Mouse (Mus musculus) heart, adult 11 months (tissue): ENCODE results near the gene Cyb561.

Source experiments
- DNase-seq: peaks from one replicate; pipeline ENCODE4 v3.0.0; 2022

Cyb561 gene

DNA sequence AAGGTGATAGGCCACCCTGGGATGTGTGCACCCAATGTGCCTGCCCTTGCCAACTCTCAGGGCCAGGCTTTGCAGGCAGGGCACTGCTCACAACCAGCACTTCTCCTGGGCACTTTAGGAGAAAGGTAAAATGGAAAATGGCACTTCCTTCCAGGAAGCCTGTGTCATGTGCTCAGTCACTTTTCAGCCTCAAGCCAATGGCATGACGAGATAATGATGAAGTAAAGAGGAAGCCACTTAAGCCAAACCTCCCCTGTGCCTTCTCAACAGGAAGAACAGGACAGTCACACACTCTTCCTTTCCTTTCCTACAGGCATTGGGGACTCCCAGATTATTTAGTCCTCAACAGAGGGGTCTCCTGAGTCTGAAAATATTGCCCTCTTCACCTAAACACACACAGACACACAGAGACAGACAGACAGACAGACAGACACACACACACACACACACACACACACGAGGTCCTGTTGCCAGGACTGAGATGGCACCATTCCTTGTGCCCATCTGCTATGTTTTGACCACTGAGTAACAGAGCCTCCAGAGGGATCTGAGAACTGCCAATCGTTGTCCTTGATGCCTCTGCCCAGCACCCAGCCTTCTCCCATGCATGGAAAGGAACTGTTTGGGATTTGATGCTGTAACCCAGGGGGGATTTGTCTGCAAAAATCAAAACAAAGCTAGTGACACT is 32.9 kb downstream of the Cyb561 start:
- DNase-seq: peak; percentile 79

DNA sequence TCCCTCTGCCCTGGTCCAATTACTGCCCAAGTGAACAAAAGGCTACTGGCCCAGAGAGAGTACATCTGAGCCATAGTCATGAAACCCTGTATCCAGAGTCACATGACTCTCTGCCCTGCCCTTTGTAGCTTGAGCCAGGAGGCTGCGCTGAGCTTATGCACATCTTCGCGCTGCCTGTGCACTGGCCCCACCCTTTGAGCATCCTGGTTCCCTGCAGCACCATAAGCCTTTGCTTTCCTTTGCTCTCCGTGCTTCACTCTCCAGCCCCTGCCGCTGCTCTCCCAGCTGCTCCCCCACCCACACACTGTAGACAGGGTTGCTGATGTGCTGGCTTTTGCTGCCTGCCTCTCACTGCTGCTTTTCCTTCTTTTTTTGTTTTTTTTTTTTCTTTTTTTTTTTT is 39.6 kb downstream of the Cyb561 start:
- peak; percentile 66 for DNase-seq

DNA sequence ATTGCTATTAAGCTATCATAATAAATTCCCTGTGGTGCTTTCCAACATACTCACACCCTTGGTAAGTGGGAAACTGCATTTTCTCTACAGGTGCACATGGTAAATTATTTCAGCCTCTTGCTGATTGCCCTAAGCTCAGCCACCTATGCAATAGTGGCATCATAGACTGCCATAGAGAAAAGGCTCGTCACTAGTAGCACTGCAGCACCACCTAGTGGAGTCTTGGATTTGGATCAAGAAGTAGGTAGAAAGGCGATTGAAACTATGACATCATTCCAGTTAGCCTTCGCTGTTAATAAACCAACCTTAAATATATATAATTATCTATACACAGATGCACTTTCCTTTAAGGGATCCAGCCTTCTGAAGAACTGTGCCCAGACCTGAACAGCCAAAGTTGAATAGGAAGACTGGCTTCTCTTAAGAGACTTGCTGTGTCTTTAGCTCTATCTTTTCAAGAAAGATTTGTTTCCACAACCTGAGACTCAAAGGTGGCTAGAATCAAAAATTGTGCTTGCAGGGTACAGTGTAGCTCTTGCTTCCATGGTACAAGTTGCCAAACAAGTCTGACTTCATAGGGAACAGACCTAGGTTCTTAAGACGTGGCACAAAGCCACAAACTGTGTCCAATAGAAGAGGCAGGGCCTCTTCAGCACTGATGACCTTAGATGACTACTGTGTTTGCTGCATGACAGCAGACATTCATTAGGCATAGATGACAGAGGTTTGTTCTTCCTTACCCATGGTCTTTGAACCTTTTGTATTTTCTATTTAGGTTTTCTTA is 41.4 kb downstream of the Cyb561 start:
- DNase-seq: peak; percentile 91

DNA sequence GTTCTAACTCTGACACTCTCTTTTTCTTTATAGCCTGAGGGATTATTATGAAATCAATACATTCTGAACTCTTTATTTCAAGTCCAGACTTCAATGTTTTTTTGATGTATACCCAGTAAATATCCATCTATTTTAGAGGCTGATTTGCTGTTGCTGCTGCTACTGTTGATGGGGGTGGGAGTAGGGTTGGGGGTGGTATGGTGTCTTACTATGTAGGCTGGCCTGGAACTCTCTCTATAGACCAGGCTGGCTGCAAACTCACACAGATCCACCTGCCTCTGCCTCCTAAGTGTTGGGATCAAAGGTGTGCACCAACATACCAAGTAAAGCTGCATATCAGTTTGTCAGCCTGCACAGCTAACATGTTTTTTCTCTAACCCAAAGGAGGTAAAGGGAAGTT is 42.0 kb downstream of the Cyb561 start:
- peak; percentile 80 for DNase-seq

DNA sequence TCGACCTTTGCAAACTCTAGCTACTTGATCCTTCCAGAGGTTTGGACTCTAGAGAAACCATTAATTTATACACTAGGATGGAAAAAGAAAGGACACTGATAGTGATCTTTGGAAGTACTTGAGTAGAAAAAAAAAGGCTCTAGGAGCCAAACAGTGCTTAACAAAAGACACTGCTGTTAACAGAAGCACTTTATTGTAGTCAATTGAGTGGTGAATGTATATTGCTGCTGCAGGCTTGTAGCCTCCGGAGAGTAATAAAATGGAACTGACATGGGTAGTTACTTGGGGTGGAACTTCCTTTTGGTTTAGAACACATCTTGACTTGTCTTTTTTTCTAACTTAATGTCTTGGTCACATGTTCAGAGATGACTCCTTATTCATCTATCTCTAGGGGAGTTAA is 43.5 kb downstream of the Cyb561 start:
- no peak for DNase-seq

DNA sequence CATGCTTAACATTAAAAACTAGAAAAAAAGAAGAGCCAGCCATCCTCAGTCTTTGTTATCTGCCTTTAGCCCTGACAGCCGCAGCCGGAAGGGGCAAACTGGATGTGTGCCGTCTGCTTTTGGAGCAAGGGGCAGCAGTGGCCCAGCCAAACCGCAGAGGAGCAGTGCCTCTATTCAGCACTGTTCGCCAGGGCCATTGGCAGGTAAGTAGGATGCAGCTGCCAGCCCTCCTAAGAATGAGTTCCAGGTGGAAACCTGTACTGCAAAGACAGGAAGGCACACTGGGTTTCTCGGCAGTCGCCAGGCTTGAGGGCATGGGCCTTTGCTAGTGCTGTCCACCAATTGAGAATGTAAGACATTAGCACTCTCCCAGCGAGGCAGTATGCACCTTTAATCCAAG is 44.2 kb downstream of the Cyb561 start:
- peak; percentile 70 for DNase-seq

DNA sequence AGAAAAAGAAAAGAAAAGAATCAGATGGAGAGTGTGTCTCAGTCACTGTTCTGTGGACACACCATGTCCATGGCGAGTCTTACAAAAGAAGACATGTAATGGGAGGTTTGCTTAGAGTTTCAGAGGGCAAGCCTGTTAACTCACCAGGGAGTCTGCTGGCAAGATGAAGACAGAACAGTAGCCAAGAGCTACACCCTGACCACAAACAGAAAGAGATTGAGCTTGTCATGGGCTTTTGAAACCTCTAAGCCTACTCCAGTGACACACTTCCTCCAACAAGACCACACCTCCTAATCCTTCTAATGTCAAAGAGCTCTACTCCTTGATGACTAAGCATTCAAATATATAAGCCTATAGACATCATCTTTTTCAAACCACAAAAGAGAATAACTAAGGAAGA is 45.8 kb downstream of the Cyb561 start:
- DNase-seq: peak; percentile 84

DNA sequence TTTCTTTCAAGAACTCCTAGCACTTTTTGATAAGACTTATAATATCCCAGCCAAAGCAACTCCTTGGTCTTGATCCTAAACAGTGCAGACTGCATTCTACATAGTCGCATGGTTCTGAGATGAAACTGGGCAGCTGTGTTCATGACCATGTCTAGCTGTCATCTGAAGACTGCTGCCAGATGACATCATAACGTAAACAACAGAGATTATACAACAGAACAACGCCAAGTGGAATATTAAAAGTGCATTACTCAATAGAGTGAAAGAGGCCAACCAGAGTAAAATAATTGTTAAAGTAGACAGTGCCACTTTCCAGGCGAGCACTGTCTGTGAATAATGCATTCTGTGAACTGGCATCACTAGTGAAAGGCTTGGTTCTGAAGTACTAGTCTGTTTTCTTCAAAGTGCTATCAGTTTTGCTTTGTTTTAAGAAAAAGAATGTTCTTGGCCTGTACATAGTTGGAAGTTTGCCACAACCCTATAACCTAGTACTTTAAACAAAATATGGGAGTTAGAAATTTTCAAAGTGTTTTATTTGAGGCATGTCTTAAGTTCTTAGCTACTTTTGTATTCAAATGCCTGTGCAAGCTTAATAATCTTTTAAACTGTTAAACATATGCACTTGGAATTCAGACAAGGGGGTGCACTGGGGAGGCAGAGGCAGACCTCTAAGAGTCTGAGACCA is 47.5 kb downstream of the Cyb561 start:
- DNase-seq: peak; percentile 90

DNA sequence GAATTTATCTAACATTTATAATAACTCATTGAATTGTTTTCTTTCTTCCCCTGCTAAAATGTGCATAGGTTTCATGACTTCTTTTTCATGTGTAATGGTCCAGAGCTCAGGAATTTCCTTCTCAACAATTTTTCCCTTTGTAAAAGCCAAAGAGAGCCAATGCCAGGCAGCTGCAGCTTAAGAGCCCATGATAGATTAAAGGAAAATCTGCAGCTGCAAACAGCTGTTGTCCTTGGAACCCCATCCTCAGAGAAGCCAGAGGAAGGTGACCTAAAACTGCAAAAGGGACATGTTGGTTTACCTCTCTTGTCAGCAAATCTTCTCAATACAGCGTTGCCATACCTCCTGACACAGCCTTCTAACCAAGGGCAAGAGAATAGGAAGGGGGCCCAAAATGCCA is 50.2 kb downstream of the Cyb561 start:
- DNase-seq: peak; percentile 87

DNA sequence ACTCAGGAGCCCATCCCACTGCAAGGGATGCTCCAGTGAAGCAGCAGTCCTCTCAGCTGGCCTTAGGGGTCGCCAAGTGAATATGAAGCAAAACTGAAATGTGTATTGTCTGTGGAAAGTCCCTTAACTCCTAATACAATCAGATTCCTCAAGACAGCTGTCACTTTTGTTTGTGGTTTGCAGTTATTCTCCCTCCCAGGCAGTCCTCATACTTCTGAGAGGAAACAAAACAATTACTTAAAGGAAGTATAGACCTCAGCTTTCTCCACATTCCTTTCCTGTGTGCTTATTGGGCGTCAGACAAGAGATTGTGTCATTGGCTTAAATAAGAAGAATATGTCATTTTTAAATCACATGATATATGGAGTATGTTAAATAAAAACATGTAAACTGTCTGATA is 51.6 kb downstream of the Cyb561 start:
- no peak for DNase-seq

DNA sequence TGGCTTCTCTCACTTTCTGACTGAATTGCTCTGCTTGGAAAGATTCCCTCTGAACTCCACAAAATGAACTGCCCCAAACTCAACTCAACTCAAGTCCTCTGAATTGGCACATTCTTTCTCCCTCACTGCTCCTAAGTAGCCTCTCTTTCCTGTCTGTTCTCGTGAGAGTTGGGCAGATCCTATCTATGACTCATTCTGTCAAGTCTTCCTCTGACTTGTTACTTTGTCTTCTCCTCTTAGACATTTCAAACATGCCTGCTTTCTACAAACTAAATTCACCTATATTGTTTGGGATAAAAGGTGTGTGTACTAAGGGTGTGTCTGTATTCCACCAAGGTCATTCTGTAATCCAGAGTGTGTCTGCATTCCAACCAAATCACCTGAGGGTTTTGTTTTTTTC is 54.0 kb downstream of the Cyb561 start:
- no peak for DNase-seq

DNA sequence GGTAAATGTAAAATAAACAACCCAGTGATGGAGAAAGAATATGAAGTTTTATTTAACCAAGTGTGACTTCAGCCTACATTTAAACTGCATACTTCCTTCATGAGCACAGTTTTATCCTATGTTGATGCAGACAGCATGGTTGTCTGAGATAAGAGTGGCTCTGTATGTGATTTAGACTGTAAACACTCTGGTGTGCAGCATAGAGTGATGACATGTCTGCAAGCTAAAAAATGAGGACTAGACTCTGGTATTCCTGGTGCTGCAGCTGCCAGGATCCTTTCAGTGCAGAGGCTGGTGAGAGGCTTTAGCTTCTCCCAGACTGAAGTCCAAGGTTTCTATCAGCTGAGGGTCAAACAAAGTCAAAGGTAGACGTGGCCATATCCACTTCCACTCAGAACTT is 65.9 kb downstream of the Cyb561 start:
- DNase-seq: no peak

DNA sequence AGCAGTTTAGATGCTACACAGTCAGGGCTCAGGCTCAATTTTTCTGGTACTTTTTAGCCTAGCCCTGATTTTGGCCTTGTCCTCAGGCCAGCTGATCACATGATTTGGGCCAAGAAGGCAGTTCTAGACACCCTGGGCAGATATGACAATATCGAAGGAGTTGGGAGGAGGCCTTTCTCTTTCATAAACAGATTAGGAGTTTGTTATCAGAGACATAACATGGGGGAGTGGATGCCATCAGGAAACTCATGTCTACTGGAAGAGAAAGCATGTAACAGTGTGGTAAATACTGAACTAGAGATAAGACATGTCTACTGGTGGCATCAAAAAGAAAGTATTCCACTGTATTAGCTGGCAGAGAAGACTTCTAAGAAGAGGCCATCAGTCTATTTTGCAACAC is 67.6 kb downstream of the Cyb561 start:
- DNase-seq: no peak
